Mouse (Mus musculus): Measurements from ENCODE around the gene Nup153.

The Nup153 gene

GRCm38 (mm10) chr13:46663461-46663964 lies 64.2 kb downstream of the Nup153 start:
- DNase-seq = peak; percentile 55

- no peak for DNase-seq
Measured at GRCm38 (mm10) chr13:46659211-46659610, 68.5 kb downstream of the Nup153 start.

GRCm38 (mm10) chr13:46654566-46654965 lies 73.2 kb downstream of the Nup153 start:
- DNase-seq = no peak

GRCm38 (mm10) chr13:46653671-46654070 lies 74.1 kb downstream of the Nup153 start:
- DNase-seq = peak; percentile 17

GRCm38 (mm10) chr13:46652671-46653070 lies 75.1 kb downstream of the Nup153 start:
- DNase-seq = no peak

GRCm38 (mm10) chr13:46651853-46652252 lies 75.9 kb downstream of the Nup153 start:
- no peak for DNase-seq

GRCm38 (mm10) chr13:46645476-46645875 lies 82.3 kb downstream of the Nup153 start:
- no peak for DNase-seq

GRCm38 (mm10) chr13:46644175-46644574 lies 83.6 kb downstream of the Nup153 start:
- no peak for DNase-seq

- DNase-seq = peak; percentile 47
Measured at GRCm38 (mm10) chr13:46642318-46642717, 85.4 kb downstream of the Nup153 start.

- DNase-seq = no peak
Measured at GRCm38 (mm10) chr13:46640608-46641468, 86.9 kb downstream of the Nup153 start.

GRCm38 (mm10) chr13:46634133-46634488 lies 93.6 kb downstream of the Nup153 start:
- no peak for DNase-seq

GRCm38 (mm10) chr13:46633320-46634132 lies 94.2 kb downstream of the Nup153 start:
- no peak for DNase-seq

GRCm38 (mm10) chr13:46632796-46633195 lies 94.9 kb downstream of the Nup153 start:
- DNase-seq = no peak

Measured in thymus, postnatal 14 days (tissue).